Mouse (Mus musculus) limb, embryonic 10.5 days (tissue): ENCODE data around the gene Lrrc57. TPM values are rescaled to one million over a fixed set of nuclear protein-coding genes. Genes with fewer than 3 reads are reported as not detected.

Experiments
- DNase-seq: peaks from one replicate; pipeline ENCODE4 v3.0.0-alpha.2; 2017; ENCODE audit warnings: low spot score
- H3K27ac ChIP-seq: fragments of 300-500 bp; sonication (generic); 2 replicates; pipeline ENCODE4 v1.5.1; 2016; ENCODE audit warnings: mild to moderate bottlenecking
- H3K27me3 ChIP-seq: fragments of 300-500 bp; sonication (generic); 2 replicates; pipeline ENCODE4 v1.6.1; 2016; ENCODE audit warnings: low read depth, mild to moderate bottlenecking; ENCODE audit not compliant: poor library complexity, severe bottlenecking
- H3K36me3 ChIP-seq: fragments of 300-500 bp; sonication (generic); 2 replicates; pipeline ENCODE4 v1.6.1; 2016; ENCODE audit warnings: mild to moderate bottlenecking, moderate library complexity
- H3K4me1 ChIP-seq: fragments of 300-500 bp; sonication (generic); 2 replicates; pipeline ENCODE4 v1.6.1; 2016
- H3K4me3 ChIP-seq: fragments of 300-500 bp; sonication (generic); 2 replicates; pipeline ENCODE4 v1.5.1; 2016; ENCODE audit warnings: mild to moderate bottlenecking, moderate library complexity
- H3K9me3 ChIP-seq: fragments of 300-500 bp; sonication (generic); replicated peaks from 2 replicates; pipeline ENCODE4 v1.6.1; 2016; ENCODE audit warnings: mild to moderate bottlenecking
- WGBS: fragments of 180-500 bp; shearing (Covaris S2); methylation state at CpG from one replicate; pipeline ENCODE4 v1.1.7; 2016; 5-methylcytosine and 5-hydroxymethylcytosine counted together
- polyA plus RNA-seq: library from polyadenylated mRNA; unstranded; fragments of >200 nt; fragmentation: Nextera tagmentation; extraction: Ambion mirVana; gene quantifications from 2 replicates; pipeline ENCODE4 v1.2.1, GENCODE M21; 2016

Lrrc57 gene
- polyA plus RNA-seq, 1 experiment from 2014 or later = 31.0 TPM

DNA sequence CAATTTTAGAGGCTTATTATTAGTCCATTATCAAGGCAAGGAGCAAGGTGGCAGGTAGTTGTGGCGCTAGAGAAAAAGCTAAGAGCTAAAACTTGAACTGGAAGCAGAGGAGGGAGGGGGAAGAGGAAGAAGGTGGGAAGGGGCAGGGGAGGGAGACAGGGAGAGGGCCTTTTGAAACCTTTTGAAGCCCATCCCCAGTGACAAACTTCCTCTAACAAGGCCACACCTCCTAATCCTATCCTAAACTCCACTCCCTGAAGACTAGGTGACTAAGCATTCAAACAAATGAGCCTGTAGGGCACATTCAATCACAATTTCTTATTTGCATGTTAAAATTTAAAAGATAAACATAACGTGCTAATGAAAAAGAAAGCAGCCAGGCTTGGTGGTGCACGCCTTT is 50.5 kb downstream of the Lrrc57 start:
- no peaks in the 10 kb centered on the region for H3K9me3 ChIP-seq
- H3K4me3 ChIP-seq = no peak overlapping the region
- H3K4me1 ChIP-seq = peaks cover 5% of the 10 kb centered on the region
- H3K36me3 ChIP-seq = peaks cover 49% of the 10 kb centered on the region
- WGBS = 84% methylated on average over 3 of the region's 3 CpGs
- no peak for DNase-seq
- no peak overlapping the region for H3K27ac ChIP-seq
- no peaks in the 10 kb centered on the region for H3K27me3 ChIP-seq

DNA sequence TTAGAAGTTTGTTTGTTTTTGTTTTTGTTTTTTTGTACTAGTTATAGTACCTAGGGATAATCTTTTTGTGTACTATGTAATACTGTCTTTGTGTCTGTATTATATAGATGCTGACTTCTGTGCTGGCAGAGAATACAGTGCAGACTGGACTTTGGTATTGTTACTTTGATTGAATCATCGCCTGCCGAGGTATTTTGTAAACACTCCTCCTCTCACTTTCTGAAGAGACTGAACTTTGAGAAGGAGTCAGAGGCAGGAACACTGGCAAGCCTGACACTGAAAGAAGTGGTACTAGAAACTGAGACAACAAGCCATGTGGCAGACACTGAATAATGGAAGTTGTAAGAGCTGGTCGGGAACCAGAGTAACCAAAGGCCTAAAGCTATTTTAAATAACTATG is 52.5 kb downstream of the Lrrc57 start:
- no peak overlapping the region for H3K27ac ChIP-seq
- H3K4me3 ChIP-seq = no peak overlapping the region
- peaks cover 66% of the 10 kb centered on the region for H3K36me3 ChIP-seq
- H3K27me3 ChIP-seq = no peaks in the 10 kb centered on the region
- WGBS = 88% methylated on average over 3 of the region's 3 CpGs
- no peaks in the 10 kb centered on the region for H3K4me1 ChIP-seq
- H3K9me3 ChIP-seq = no peaks in the 10 kb centered on the region
- DNase-seq = no peak

Other genes with a start within 250 kb of the Lrrc57 start
- gene Ganc, start 205.6 kb downstream of the Lrrc57 start, polyA plus RNA-seq = 5.7 and 7.3 TPM in 2 replicates
- 4.9 and 6.8 TPM in 2 replicates for gene Tmem87a, start 205.4 kb downstream of the Lrrc57 start, polyA plus RNA-seq
- gene Capn3, start 153.5 kb downstream of the Lrrc57 start, polyA plus RNA-seq = 0.30 and 0.58 TPM in 2 replicates
- 75.8 and 81.0 TPM in 2 replicates for gene Zfp106, start 45.7 kb downstream of the Lrrc57 start, polyA plus RNA-seq
- 60.2 and 62.6 TPM in 2 replicates for gene Snap23, start 41.8 kb downstream of the Lrrc57 start, polyA plus RNA-seq
- 34.5 and 35.9 TPM in 2 replicates for gene Haus2, start 137 bp downstream of the Lrrc57 start, polyA plus RNA-seq
- 2.2 and 3.1 TPM in 2 replicates for gene Stard9, start 19.6 kb upstream of the Lrrc57 start, polyA plus RNA-seq
- gene Cdan1, start 240.6 kb upstream of the Lrrc57 start, polyA plus RNA-seq = 5.7 TPM in 2 replicates
- 3.7 and 5.0 TPM in 2 replicates for gene Ttbk2, start 241.1 kb upstream of the Lrrc57 start, polyA plus RNA-seq